Mouse (Mus musculus): ENCODE results near the gene Foxc2.
"Not testable (repeated sequence)": the region's sequence is repeated elsewhere in the genome, so short reads cannot be mapped to it uniquely, and the experiment has no call there.

Gene Foxc2

GRCm38 (mm10) chr8:121136856-121137255, 20.9 kb downstream of the Foxc2 start:
- no peak for DNase-seq (ENCODE audit: extremely low read depth, low read depth, low spot score)

- DNase-seq (ENCODE audit: extremely low read depth, low read depth, low spot score): not testable (repeated sequence)
Observed at GRCm38 (mm10) chr8:121145457-121146134, 29.6 kb downstream of the Foxc2 start.

- no peak for DNase-seq (ENCODE audit: extremely low read depth, low read depth, low spot score)
Observed at GRCm38 (mm10) chr8:121148573-121149083, 32.7 kb downstream of the Foxc2 start.

- DNase-seq (ENCODE audit: extremely low read depth, low read depth, low spot score): no peak
Observed at GRCm38 (mm10) chr8:121152394-121152793, 36.4 kb downstream of the Foxc2 start.

GRCm38 (mm10) chr8:121156990-121157491, 41.1 kb downstream of the Foxc2 start:
- no peak for DNase-seq (ENCODE audit: extremely low read depth, low read depth, low spot score)

GRCm38 (mm10) chr8:121158812-121159211, 42.8 kb downstream of the Foxc2 start:
- no peak for DNase-seq (ENCODE audit: extremely low read depth, low read depth, low spot score)

- no peak for DNase-seq (ENCODE audit: extremely low read depth, low read depth, low spot score)
Observed at GRCm38 (mm10) chr8:121161437-121161836, 45.5 kb downstream of the Foxc2 start.

GRCm38 (mm10) chr8:121162413-121162812, 46.4 kb downstream of the Foxc2 start:
- DNase-seq (ENCODE audit: extremely low read depth, low read depth, low spot score): no peak

GRCm38 (mm10) chr8:121162906-121163695, 47.1 kb downstream of the Foxc2 start:
- no peak for DNase-seq (ENCODE audit: extremely low read depth, low read depth, low spot score)

- no peak for DNase-seq (ENCODE audit: extremely low read depth, low read depth, low spot score)
Observed at GRCm38 (mm10) chr8:121164017-121164469, 48.1 kb downstream of the Foxc2 start.

GRCm38 (mm10) chr8:121168033-121168432, 52.1 kb downstream of the Foxc2 start:
- no peak for DNase-seq (ENCODE audit: extremely low read depth, low read depth, low spot score)
